Mouse (Mus musculus) cerebellum, postnatal 36 days (tissue): ENCODE measurements around the gene Crtap.
A peak's percentile ranks its signal among the peaks of the same experiment; 100 is the strongest.
"Not testable (repeated sequence)": the region's sequence is repeated elsewhere in the genome, so short reads cannot be mapped to it uniquely, and the experiment has no call there.

Source experiments
- DNase-seq, 2 experiments: peaks; one replicate each; pipeline ENCODE4 v3.0.0; 2021 to 2022; ENCODE audit warnings: mixed read lengths in 2 of 2

Crtap gene

DNA sequence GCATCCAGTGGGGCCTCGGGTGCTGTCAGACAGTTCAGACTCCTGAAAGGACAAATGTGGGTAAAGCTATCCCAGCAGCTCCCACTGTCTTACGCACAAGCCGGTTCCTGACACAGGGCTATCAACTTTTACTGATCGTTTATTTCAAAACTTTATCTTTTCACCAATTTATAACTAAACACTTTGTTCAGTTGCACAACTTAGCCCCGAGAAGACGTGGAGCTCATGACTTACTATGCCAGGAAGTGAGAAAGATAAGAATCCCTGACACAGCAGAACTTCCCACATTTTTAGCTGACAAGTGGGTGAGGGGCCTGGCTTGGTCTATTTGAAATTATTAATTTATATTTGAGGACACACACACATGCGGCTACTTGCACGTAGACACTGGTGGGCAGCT lies 4.2 kb upstream of the Crtap start:
- DNase-seq: no peak

GRCm38 (mm10) chr9:114394136-114394535 lies 3.7 kb upstream of the Crtap start:
- not testable (repeated sequence) for DNase-seq

GRCm38 (mm10) chr9:114390749-114391075 lies 237 bp upstream of the Crtap start:
- DNase-seq: no peak

GRCm38 (mm10) chr9:114389371-114389904 lies 1.0 kb downstream of the Crtap start:
- no peak for DNase-seq

GRCm38 (mm10) chr9:114388701-114389370 lies 1.6 kb downstream of the Crtap start:
- no peak for DNase-seq

DNA sequence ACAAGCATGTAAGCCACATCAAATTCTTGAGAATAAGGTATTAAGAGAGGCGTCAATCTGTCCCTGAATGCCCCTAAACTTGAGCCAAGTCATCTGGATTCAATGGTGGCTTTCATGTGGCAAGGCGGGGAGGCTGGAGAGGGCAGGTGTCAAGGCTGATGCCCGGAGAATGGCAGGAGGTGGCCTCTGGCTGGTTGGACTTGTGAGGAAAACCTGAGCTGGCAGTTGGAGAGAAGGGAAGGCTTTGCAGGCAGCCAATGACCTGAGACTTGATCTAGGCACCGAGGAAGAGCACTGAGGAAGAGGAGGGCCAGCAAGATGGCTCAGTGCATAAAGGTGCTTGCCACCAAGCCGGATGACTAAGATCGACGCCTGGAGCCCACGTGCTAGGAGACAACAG lies 2.2 kb downstream of the Crtap start:
- no peak for DNase-seq

DNA sequence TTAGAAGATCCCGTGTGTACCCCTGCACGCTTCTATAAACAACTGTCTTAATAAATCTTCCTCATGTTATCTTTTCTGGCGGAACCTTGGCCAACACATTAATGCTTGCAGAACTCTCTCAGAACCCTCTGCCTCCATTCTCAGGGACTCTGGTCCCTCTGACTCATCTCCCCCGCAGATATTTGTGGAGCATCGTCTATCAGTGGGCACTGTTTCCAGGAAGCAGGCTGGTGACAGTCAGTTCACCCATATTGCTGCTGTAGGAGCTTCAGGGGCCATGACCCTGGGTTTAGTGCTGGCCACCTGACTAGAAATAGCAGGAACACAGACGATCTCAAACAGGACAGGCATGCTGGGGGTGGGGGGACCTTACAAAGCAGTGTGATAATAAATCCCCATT lies 3.4 kb downstream of the Crtap start:
- no peak for DNase-seq

- DNase-seq: no peak
Measured at GRCm38 (mm10) chr9:114385160-114385559, 5.3 kb downstream of the Crtap start.

GRCm38 (mm10) chr9:114384691-114385090 lies 5.8 kb downstream of the Crtap start:
- DNase-seq: no peak

DNA sequence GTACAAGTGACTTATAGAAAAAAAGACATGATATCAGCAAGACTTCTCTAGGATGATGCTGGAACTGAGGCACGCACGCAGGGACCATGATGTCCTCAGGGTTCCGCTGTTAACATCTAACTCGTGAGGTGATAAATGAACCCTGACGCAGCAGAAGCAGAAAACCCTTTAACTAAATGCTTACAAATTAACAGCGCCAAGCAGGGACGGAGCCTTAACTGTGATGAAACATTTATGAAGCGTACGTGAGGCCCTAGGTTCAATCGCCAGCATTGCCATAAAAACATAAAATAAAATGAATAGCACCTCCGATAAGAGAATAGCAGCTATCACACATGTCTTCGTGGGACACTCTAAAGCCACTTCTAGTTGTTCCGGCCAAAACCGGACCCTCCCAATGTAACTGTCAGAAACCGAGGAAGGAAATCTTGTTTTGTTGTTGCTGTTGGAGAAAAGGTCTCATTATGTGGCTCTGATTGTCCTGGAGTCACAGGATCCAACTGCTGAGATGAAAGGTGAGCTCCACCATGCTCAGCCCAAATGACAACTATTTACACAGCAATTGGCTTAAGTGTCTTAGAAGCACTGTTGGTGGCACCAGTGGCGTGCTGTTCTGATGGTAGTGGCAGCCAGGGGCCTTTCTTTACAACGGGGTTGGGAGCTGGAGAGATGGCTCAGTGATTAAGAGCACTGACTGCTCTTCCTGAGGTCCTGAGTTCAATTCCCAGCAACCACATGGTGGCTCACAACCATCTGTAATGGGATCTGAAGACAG lies 7.4 kb downstream of the Crtap start:
- no peak for DNase-seq

- DNase-seq: peak in 1 of 2 experiments; percentile 34
Measured at GRCm38 (mm10) chr9:114380881-114381733, 9.4 kb downstream of the Crtap start.

DNA sequence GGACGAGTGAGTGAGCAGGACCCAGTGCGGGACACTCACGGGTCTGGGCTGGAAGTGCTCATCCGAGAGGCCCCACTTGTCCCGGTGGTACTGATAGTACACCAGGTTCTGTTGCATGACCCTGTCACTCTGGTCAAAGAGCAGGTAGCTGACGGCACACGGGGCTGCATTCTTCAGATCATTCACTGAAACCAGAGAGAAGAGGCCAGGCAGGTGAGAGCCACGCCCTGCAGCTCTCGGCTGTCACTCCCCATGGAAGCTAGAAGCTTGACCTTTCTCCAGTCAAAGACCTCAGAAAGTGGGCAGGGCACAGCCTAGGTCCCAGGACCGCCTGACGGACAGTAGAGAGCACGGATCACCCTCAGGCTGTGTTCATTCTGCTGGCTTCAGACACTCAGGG lies 10.6 kb downstream of the Crtap start:
- no peak for DNase-seq

DNA sequence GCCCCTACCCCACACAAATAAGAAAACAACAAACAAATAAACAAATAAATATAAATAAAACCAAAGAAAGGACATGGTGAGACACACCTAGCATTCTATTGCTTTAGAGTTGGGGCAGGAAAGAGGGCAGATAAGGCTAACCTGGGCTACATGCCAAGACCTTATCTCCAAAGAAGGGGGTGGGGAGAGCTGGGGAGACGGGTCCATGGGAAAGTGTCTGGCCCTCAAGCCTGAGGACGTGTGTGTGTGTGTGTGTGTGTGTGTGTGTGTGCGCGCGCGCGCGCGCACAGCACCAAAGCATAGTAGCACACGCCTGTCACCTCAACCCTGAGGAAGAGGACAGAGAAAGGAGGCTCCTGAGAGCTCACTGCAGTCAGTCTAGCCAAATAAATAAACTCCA lies 13.3 kb downstream of the Crtap start:
- DNase-seq: no peak

GRCm38 (mm10) chr9:114375276-114375962 lies 15.1 kb downstream of the Crtap start:
- DNase-seq: no peak

GRCm38 (mm10) chr9:114371717-114372116 lies 18.8 kb downstream of the Crtap start:
- DNase-seq: not testable (repeated sequence)

GRCm38 (mm10) chr9:114369389-114369788 lies 21.1 kb downstream of the Crtap start:
- DNase-seq: not testable (repeated sequence)

DNA sequence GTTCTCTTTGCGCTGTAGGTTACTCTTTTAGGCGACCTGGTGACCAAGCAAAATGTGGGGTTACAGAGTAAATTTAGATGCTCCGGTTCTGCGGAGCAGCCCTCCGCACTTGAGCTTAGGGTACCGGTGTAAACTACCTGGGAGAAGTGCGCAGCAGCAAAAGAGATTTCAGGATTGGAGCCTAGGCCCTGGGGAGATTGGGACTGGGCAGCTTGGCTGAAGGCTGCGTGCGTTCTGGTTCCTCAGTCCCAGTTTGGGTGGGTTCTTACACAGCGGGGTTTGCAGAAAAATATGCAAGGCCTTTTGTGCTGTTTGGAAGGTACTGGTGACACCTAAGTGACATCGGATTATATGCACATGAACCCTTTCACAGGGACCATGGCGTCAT lies 22.0 kb downstream of the Crtap start:
- DNase-seq: no peak

DNA sequence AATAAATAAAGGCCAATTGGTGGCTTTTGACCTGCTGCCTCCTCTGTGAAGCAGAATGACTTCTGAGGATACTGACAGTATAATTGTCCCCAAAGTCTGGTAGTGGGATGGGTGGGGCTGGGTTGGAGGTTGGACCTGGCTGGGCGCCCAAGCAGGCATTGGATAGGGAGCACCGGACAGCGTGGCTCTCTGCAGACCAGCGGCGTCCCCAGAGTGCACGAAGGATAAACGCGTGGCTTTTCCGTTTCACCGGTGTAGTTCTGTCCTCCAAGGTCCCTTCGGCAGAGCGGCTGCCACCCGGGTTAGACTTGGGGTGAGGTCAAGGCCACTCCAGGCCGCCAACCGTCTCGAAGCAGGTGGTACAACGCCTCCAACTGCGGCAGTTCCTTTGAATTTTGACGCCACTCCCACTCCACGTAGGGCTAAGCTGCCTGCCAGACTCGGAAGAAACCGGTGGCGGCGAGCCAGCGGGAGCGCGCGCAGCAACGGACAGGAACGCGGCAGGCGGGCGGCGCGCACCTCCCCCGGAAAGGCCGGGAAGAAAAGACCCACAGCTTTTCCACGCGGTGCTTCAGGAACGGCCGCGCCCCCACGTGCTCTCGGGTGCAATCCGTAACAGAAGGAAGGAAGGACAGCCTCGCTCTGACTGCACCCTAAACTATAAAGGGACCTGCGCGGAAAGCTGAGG lies 22.5 kb downstream of the Crtap start:
- peak; percentile 62 to 68 for DNase-seq

DNA sequence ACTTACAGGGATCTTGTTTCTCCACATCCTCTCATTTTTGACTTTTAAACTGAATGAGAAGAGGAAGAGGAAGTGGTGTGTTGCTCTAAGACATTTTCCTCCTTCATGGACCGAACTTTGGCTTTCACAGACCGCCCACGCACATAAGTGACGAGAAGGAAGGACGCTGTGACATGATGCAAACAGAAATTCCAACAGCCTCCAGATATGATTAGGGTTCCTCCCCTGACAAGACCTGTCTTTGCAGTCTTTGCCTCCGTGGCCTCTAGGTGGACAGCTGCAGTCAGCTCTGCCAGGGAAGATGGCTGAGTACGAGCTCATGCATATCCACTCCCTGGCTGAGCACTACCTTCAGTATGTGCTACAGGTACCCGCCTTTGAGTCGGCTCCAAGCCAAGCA lies 60.6 kb downstream of the Crtap start, which contains the start of gene Bcl2a1c:
Gene Bcl2a1c, plus strand, starts transcription at position 281 of the 400 bp plus-strand sequence.
- DNase-seq: not testable (repeated sequence)

GRCm38 (mm10) chr9:114328332-114328731 lies 62.1 kb downstream of the Crtap start:
- not testable (repeated sequence) for DNase-seq

GRCm38 (mm10) chr9:114326011-114326748 lies 64.3 kb downstream of the Crtap start:
- DNase-seq: no peak
